Mouse (Mus musculus): ENCODE results near the gene Reep6.

Gene Reep6

DNA sequence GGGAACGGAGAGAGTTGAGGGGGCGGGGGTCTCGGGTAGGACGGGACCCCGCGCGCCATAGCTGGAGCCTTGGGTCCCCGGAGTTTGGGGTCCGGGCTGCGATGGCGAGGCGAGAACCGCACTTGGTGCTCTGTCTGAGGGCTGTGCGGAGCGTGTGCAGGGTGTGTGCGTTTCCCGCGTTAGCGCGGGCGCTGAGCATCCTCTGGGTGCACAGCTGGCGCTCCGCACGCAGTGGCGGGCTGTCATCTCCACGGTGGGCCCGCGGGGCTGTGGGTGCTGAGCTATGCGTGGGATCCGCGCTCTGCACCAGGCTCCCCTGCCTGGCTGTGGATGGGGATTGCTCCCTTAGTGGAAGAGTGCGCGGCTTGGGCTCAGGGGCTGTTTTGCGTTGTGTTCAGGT, 27.0 kb downstream of the Reep6 start:
- no peak for DNase-seq

DNA sequence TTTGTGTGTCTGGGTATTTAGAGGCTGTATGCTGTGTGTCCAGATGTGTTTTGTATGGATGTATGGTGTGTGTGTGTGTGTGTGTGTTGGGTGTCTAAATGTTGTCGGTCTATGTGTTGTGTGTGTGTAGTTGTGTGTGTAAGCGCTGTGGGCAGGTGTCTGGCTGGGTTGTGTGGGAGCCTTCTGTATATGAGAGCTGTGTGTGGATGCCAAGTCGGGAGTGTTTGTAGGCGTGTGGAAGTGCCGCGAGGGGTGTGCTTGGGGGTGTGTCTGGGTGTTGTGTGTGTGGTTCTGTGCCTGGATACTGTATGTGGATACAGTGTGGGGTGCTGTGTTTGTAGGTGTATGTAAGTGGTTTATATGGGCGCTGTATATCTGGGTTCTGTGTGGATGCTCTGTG, 27.6 kb downstream of the Reep6 start:
- peak; percentile 67 for DNase-seq

- peak; percentile 87 for DNase-seq
These were observed 28.4 kb downstream of the Reep6 start for GRCm38 (mm10) chr10:80357994-80358639.

GRCm38 (mm10) chr10:80363734-80364133, 34.0 kb downstream of the Reep6 start:
- DNase-seq, result no peak

- no peak for DNase-seq
These were observed 36.0 kb downstream of the Reep6 start for GRCm38 (mm10) chr10:80365736-80366135.

- DNase-seq, result no peak
These were observed 38.2 kb downstream of the Reep6 start for GRCm38 (mm10) chr10:80367954-80368353.

- DNase-seq, result no peak
These were observed 38.6 kb downstream of the Reep6 start for GRCm38 (mm10) chr10:80368392-80368791.

- no peak for DNase-seq
These were observed 40.4 kb downstream of the Reep6 start for GRCm38 (mm10) chr10:80369995-80370747.

DNA sequence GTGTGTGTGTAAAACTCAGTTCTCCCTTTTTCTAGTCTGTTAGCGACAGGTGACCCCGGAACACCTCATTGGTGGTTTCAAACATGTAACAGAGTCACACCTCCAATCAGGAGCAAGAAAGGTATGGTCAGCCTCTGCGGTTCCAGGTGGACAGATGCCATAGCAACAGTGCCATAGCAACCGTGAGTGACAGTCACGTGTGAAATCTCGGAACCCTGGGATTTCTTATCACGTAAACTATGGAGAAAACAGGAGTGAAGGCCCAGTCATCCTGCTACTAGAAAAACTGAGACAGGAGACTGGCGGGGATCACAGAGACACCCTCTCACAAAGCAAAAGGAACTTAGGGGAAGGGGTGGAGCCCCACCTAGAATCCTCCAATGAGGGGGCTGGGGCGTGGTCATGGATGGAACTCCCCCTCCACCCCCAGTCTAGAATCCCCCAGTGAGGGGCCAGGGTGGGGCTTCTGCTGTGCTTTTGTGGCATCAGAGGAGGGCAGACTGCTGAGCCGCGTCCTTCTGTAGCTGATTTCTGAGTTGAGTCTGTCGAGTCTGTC, 41.7 kb downstream of the Reep6 start:
- DNase-seq, result peak; percentile 78

GRCm38 (mm10) chr10:80371983-80372382, 42.2 kb downstream of the Reep6 start:
- DNase-seq, result no peak

GRCm38 (mm10) chr10:80372706-80373105, 43.0 kb downstream of the Reep6 start:
- no peak for DNase-seq

- peak; percentile 81 for DNase-seq
These were observed 44.3 kb downstream of the Reep6 start for GRCm38 (mm10) chr10:80374063-80374462.

GRCm38 (mm10) chr10:80376160-80376559, 46.4 kb downstream of the Reep6 start:
- peak; percentile 86 for DNase-seq

DNA sequence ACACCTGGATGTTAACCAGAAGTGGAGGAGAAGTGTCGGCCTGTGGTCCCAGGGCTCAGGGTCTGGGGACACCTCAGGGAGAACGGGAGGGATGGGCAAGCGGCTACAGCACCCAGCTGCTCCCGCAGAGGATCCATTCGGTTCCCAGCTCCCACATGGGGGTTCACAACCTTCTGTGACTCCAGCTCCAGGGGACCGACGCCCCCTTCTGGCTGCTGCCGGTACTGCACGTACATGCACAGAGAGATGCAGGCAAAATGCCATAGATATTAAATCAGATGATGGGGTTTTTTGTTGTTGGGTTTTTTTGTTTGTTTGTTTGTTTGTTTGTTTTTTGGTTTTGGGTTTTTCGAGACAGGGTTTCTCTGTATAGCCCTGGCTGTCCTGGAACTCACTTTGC, 48.0 kb downstream of the Reep6 start:
- no peak for DNase-seq

GRCm38 (mm10) chr10:80382641-80383365, 53.0 kb downstream of the Reep6 start:
- DNase-seq, result no peak

DNA sequence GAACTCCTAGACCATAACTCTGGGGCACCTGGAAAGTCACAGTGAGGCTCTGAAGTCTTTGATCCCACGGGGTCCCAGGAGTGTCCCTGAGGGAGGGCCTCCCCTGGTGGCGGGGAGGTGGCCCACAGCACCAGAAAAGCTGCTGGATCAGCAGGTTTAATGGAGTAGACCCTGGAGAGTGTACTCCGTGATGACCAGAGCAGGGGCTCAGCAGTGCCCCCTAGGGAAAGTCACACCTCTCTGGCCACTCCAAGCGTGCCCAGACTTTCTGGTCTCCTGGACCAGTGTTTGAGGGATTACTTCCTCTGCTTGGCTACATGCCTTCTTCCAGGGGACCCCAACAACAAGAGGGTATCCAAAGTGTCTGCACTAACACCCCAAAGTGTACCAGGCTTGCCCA, 53.7 kb downstream of the Reep6 start:
- peak; percentile 54 for DNase-seq

DNA sequence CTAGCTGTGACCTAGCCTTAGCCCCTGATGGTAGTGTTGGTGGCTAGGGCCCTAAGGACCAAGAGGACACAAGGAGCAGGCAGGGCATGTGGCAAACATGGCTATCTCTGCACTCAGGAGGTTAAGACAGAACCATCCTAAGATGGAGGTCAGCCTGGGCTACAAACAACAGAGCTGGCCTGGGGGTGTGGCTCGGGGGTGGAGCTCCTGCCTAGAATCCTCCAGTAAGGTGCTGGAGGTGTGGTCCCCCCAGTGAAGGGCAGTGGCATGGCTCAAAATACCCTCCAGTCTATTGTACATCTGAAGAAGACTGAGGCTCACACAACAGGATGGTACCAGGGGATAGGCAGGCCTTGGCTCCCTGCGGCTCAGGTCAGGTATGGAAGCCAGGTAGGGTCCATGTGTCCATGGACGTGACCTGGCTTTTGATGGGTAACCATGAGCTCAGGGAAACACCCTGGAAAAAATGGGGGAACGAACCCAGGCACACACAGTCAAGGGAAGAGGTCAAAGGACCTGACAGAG, 54.4 kb downstream of the Reep6 start:
- peak; percentile 54 for DNase-seq

- no peak for DNase-seq
These were observed 55.0 kb downstream of the Reep6 start for GRCm38 (mm10) chr10:80384709-80385108.

- no peak for DNase-seq
These were observed 55.6 kb downstream of the Reep6 start for GRCm38 (mm10) chr10:80385310-80385709.
